Mouse (Mus musculus) brain, embryonic 18.5 days (tissue): ENCODE data around the gene Zfp639.

Source experiments
- DNase-seq: peaks from one replicate; pipeline ENCODE4 v3.0.0-alpha.2; 2012; ENCODE audit warnings: low read depth, low spot score

Gene Zfp639

GRCm38 (mm10) chr3:32505841-32506240 is 4.2 kb upstream of the Zfp639 start:
- no peak for DNase-seq

GRCm38 (mm10) chr3:32506366-32507225 is 3.5 kb upstream of the Zfp639 start:
- no peak for DNase-seq

GRCm38 (mm10) chr3:32508666-32509324 is 1.3 kb upstream of the Zfp639 start:
- DNase-seq: no peak

GRCm38 (mm10) chr3:32510375-32511190 is 524 bp downstream of the Zfp639 start:
- DNase-seq: peak; percentile 77

- no peak for DNase-seq
These were observed 1.1 kb downstream of the Zfp639 start for GRCm38 (mm10) chr3:32511191-32511550.

- no peak for DNase-seq
These were observed 2.7 kb downstream of the Zfp639 start for GRCm38 (mm10) chr3:32512686-32513284.

- DNase-seq: no peak
These were observed 3.5 kb downstream of the Zfp639 start for GRCm38 (mm10) chr3:32513528-32513927.

- no peak for DNase-seq
These were observed 17.1 kb downstream of the Zfp639 start for GRCm38 (mm10) chr3:32527181-32527580.

GRCm38 (mm10) chr3:32529303-32529898 is 19.3 kb downstream of the Zfp639 start, which contains the start of gene Mfn1:
Gene Mfn1 (plus strand): TSS chr3:32529465.
- peak; percentile 90 for DNase-seq

- DNase-seq: no peak
These were observed 20.0 kb downstream of the Zfp639 start for GRCm38 (mm10) chr3:32530041-32530440.

- no peak for DNase-seq
These were observed 25.6 kb downstream of the Zfp639 start for GRCm38 (mm10) chr3:32535692-32536091.

- peak; percentile 22 for DNase-seq
These were observed 27.5 kb downstream of the Zfp639 start for GRCm38 (mm10) chr3:32537556-32537955.

GRCm38 (mm10) chr3:32538091-32538490 is 28.0 kb downstream of the Zfp639 start:
- no peak for DNase-seq

- DNase-seq: no peak
These were observed 43.0 kb downstream of the Zfp639 start for GRCm38 (mm10) chr3:32553061-32553460.

- DNase-seq: no peak
These were observed 53.3 kb downstream of the Zfp639 start for GRCm38 (mm10) chr3:32563401-32563800.
